Mouse (Mus musculus): Measurements from ENCODE around the gene Jun. TPM values are rescaled to one million over a fixed set of nuclear protein-coding genes. Genes with fewer than 3 reads are reported as not detected.

The Jun gene
- total and polyA plus RNA-seq, 3 experiments: not detected

DNA sequence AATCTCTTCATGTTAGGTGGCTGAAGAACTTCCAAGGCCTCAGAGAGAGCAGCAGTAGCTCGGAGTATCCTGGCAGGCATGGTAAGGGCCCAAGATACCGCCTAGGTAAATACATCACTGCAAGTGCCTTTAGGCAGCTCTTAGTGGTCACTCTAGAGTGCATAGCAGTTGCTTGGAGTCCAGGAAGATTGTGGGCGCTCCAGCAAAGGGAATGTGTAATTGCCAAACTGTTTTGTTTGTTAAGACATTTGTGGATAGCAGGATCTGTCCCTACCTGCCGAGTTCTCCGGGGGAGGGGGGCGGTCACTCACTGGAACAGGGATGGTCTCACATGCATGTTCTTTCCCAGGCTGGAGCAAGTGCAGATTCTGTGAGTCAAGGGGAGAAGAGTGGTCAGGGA lies 22.3 kb upstream of the Jun start (continued):
- TF ChIP-seq GABPA (IDR thresholded peaks at IDR 0.05; ENCODE audit: low read depth, low read length) (no peak), ZMIZ1 (IDR thresholded peaks at IDR 0.05; ENCODE audit: low read depth, low read length) (no peak)

DNA sequence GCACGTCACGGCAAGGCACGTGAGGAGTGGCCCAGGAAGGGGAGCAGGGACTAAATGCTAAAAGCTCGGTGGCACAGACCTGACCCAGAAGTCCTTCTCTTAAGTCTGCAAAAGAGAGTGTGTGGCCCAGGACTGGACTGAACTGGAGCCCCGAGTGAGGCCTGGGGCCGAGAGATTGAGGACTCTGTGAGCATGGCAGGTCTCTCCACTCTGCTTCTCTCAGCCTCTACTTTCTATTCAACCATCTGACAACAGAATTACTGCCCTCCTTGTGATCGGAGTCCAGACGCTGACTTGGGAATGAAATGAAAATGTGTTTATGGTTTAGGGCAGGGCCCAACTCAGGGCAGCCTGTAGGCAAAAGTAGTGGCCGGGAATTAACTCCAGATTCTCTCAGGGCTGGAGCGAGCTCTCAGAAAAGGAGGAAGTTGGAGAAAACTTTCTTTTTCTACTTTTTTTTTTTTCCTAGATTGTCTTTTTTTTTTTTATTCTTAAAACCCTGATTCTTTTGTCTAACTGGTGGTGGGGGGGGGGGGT lies 21.3 kb upstream of the Jun start:
- Histone ChIP-seq H3K79me2 (ENCODE audit: control insufficient read depth, insufficient read depth, low read length, poor library complexity) (no peaks in the 10 kb centered on the region), H3K36me3 (ENCODE audit: control insufficient read depth in 1 of 2, insufficient read depth in 2 of 2, low read length in 2 of 2) (no peaks in the 10 kb centered on the region), H3K27me3 (ENCODE audit: control insufficient read depth in 1 of 2, insufficient read depth in 2 of 2, low read length in 2 of 2) (no peaks in the 10 kb centered on the region), H3K4me1 (ENCODE audit: control insufficient read depth in 1 of 2, insufficient read depth in 2 of 2, low read length in 2 of 2) (no peaks in the 10 kb centered on the region), H3K4me3 (ENCODE audit: control insufficient read depth in 1 of 2, insufficient read depth in 1 of 2, low read depth in 2 of 2, low read length in 2 of 2) (no peak overlapping the region), H3K9ac (ENCODE audit: control insufficient read depth, low read depth, low read length, poor library complexity, severe bottlenecking) (no peak overlapping the region), H3K9me3 (replicated peaks; ENCODE audit: insufficient read depth, low read length) (no peaks in the 10 kb centered on the region), H3K27ac (ENCODE audit: control insufficient read depth, low read depth, low read length) (no peak overlapping the region)
- no peak for TF ChIP-seq ELF1 (IDR thresholded peaks at IDR 0.05; ENCODE audit: low read depth, low read length)
- no peak for TF ChIP-seq ETS1 (IDR thresholded peaks at IDR 0.05; ENCODE audit: low read depth, low read length)
- no peak for TF ChIP-seq SMC3 (IDR thresholded peaks at IDR 0.05; ENCODE audit: low read depth, low read length)
- TF ChIP-seq KAT2A (conservative IDR thresholded peaks at IDR 0.05; ENCODE audit: low read depth, low read length): no peak
- no peak for TF ChIP-seq GATA1 (IDR thresholded peaks at IDR 0.05; ENCODE audit: low read depth, low read length)
- TF ChIP-seq MXI1 (IDR thresholded peaks at IDR 0.05; ENCODE audit: low read depth, low read length): no peak
- no peak for TF ChIP-seq MYC (IDR thresholded peaks at IDR 0.05; ENCODE audit: low read depth, low read length)
- no peak for TF ChIP-seq RCOR1 (IDR thresholded peaks at IDR 0.05; ENCODE audit: low read depth, low read length)
- TF ChIP-seq GABPA (IDR thresholded peaks at IDR 0.05; ENCODE audit: low read depth, low read length): no peak
- no peak for TF ChIP-seq CTCF (IDR thresholded peaks at IDR 0.05 in 2 of 3, conservative IDR thresholded peaks at IDR 0.05 in 1 of 3; ENCODE audit: control insufficient read depth in 1 of 3, insufficient read depth in 1 of 3, low read depth in 2 of 3, low read length in 3 of 3, poor library complexity in 1 of 3, severe bottlenecking in 1 of 3)
- TF ChIP-seq JUND (IDR thresholded peaks at IDR 0.05; ENCODE audit: low read depth, low read length): no peak
- TF ChIP-seq MAZ (IDR thresholded peaks at IDR 0.05; ENCODE audit: low read depth, low read length): no peak
- TF ChIP-seq HCFC1 (IDR thresholded peaks at IDR 0.05; ENCODE audit: low read depth, low read length): no peak
- no peak for TF ChIP-seq ZKSCAN1 (IDR thresholded peaks at IDR 0.05; ENCODE audit: low read depth, low read length)
- no peak for DNase-seq (ENCODE audit: low read depth, low spot score)

DNA sequence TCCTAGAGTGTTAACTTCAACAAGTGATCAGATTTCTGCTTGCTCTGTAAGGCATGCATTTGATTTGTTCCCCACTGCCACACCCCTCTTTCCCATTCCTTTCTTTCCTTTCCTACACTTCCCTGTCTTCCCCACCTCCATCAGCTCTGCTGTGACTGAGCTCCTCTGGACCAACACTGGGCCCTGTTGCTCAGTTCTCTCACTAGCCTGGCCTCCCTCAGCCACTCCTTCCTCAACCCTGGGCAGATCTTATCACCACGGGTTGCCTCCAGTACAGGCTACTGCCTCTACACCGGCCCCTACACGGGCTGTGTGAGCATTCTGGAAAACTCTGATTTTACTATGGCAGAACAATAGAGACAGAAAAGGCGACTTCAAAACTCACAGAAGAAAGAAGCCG lies 18.4 kb upstream of the Jun start:
- no peak overlapping the region for H3K4me3 ChIP-seq (ENCODE audit: control insufficient read depth in 1 of 2, insufficient read depth in 1 of 2, low read depth in 2 of 2, low read length in 2 of 2)
- DNase-seq (ENCODE audit: low read depth, low spot score): no peak
- H3K79me2 ChIP-seq (ENCODE audit: control insufficient read depth, insufficient read depth, low read length, poor library complexity): no peaks in the 10 kb centered on the region
- H3K27me3 ChIP-seq (ENCODE audit: control insufficient read depth in 1 of 2, insufficient read depth in 2 of 2, low read length in 2 of 2): no peaks in the 10 kb centered on the region
- no peak overlapping the region for H3K9ac ChIP-seq (ENCODE audit: control insufficient read depth, low read depth, low read length, poor library complexity, severe bottlenecking)
- no peak for TF ChIP-seq ETS1 (IDR thresholded peaks at IDR 0.05; ENCODE audit: low read depth, low read length)
- no peak for TF ChIP-seq RCOR1 (IDR thresholded peaks at IDR 0.05; ENCODE audit: low read depth, low read length)
- TF ChIP-seq MYB (IDR thresholded peaks at IDR 0.05; ENCODE audit: low read depth, low read length): no peak
- no peak for TF ChIP-seq SIN3A (IDR thresholded peaks at IDR 0.05; ENCODE audit: low read length)
- no peak for TF ChIP-seq E2F4 (IDR thresholded peaks at IDR 0.05; ENCODE audit: borderline replicate concordance, low read depth, low read length)
- TF ChIP-seq ZC3H11A (IDR thresholded peaks at IDR 0.05; ENCODE audit: low read depth, low read length): no peak
- TF ChIP-seq MXI1 (IDR thresholded peaks at IDR 0.05; ENCODE audit: low read depth, low read length): no peak
- no peak for TF ChIP-seq ELF1 (IDR thresholded peaks at IDR 0.05; ENCODE audit: low read depth, low read length)
- TF ChIP-seq ZKSCAN1 (IDR thresholded peaks at IDR 0.05; ENCODE audit: low read depth, low read length): no peak
- no peak for TF ChIP-seq HCFC1 (IDR thresholded peaks at IDR 0.05; ENCODE audit: low read depth, low read length)
- no peak for TF ChIP-seq UBTF (IDR thresholded peaks at IDR 0.05; ENCODE audit: borderline replicate concordance, insufficient read depth, low read depth, low read length)
- TF ChIP-seq MAX (IDR thresholded peaks at IDR 0.05; ENCODE audit: low read length): no peak
- H3K9me3 ChIP-seq (replicated peaks; ENCODE audit: insufficient read depth, low read length): no peaks in the 10 kb centered on the region
- H3K4me1 ChIP-seq (ENCODE audit: control insufficient read depth in 1 of 2, insufficient read depth in 2 of 2, low read length in 2 of 2): no peaks in the 10 kb centered on the region
- no peak overlapping the region for H3K27ac ChIP-seq (ENCODE audit: control insufficient read depth, low read depth, low read length)
- H3K36me3 ChIP-seq (ENCODE audit: control insufficient read depth in 1 of 2, insufficient read depth in 2 of 2, low read length in 2 of 2): no peaks in the 10 kb centered on the region

Data from MEL (cell line).